Mouse (Mus musculus): ENCODE data around the gene Eps8l2.

Gene Eps8l2

DNA sequence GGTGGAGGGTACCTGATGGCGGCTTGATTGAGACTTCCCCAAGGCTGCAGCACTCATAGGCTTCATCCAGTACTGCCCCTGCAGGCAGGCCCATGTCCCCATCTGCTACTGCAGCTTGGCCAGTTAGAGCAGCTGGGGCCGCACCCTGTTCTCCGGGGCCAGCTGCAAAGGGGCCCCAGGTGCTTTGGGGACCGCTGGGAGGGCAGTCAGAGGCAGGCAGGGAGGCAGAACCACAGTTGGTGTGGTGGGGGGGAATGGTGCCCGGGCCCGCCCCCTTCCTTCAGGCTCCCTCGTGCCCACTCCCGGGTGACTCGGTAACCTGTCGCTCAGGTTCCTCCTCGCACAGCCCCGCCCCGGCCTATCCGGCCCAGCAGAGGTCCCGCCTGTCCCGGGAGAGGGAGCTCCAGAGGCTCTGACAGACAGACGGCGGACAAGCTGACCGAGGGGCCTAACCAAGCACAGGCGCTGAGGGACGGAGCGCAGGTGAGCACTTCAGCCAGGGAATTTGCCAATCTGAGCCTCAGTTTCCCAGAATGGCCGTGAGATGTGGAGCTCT is at the start of gene Eps8l2:
TSS of gene Eps8l2 (plus strand) at position 305 of the 556 bp plus-strand sequence.
- no peak for DNase-seq (ENCODE audit: low read depth, low spot score)

DNA sequence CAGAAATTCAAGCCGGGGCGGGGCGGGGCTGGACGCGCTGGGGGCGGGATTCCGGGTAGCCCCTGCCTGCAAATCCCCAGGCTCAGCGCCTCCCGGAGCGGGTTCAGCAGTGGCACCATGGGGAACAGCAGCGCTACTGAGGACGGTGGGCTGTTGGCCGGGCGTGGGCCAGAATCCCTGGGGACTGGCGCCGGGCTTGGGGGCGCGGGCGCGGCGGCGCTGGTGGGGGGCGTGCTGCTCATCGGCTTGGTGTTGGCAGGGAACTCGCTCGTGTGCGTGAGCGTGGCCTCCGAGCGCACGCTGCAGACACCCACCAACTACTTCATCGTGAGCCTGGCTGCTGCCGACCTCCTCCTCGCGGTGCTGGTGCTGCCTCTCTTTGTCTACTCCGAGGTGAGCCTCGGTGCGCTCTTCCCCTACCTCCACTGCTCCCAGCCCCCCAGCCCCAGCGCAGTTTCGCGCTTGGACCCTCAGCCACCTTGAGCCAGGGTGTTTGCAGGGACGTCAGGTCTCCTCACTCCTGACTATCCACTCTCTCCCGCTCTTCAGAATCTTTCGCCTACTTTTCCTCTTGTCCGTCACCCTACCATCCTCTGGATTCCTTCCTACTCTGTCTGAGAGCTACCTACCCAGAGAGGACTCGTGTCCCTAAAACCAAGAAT is 46.6 kb upstream of the Eps8l2 start, which contains the start of gene Drd4:
TSS of gene Drd4 (plus strand) at position 86 of the 662 bp plus-strand sequence.
- no peak for DNase-seq (ENCODE audit: low read depth, low spot score)

- DNase-seq (ENCODE audit: low read depth, low spot score): no peak
Measured at GRCm38 (mm10) chr7:141292583-141293388, 45.9 kb upstream of the Eps8l2 start.

DNA sequence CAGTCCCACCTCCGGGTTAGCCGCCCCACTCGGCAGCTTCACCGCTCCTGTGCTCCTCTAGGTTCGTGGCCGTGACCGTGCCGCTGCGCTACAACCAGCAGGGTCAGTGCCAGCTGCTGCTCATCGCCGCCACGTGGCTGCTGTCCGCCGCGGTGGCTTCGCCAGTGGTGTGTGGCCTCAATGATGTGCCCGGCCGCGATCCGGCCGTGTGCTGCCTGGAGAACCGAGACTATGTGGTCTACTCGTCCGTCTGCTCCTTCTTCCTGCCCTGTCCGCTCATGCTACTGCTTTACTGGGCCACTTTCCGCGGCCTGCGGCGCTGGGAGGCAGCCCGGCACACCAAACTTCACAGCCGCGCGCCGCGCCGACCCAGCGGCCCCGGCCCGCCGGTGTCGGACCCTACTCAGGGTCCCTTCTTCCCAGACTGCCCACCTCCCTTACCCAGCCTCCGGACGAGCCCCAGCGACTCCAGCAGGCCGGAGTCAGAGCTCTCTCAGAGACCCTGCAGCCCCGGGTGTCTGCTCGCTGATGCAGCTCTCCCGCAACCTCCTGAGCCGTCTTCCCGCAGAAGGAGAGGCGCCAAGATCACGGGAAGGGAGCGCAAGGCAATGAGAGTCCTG is 44.7 kb upstream of the Eps8l2 start:
- DNase-seq (ENCODE audit: low read depth, low spot score): no peak

- DNase-seq (ENCODE audit: low read depth, low spot score): no peak
Measured at GRCm38 (mm10) chr7:141294479-141294878, 44.2 kb upstream of the Eps8l2 start.

GRCm38 (mm10) chr7:141297926-141298650 is 40.6 kb upstream of the Eps8l2 start:
- no peak for DNase-seq (ENCODE audit: low read depth, low spot score)

- no peak for DNase-seq (ENCODE audit: low read depth, low spot score)
Measured at GRCm38 (mm10) chr7:141299175-141299574, 39.5 kb upstream of the Eps8l2 start.

- no peak for DNase-seq (ENCODE audit: low read depth, low spot score)
Measured at GRCm38 (mm10) chr7:141301386-141301785, 37.3 kb upstream of the Eps8l2 start.

DNA sequence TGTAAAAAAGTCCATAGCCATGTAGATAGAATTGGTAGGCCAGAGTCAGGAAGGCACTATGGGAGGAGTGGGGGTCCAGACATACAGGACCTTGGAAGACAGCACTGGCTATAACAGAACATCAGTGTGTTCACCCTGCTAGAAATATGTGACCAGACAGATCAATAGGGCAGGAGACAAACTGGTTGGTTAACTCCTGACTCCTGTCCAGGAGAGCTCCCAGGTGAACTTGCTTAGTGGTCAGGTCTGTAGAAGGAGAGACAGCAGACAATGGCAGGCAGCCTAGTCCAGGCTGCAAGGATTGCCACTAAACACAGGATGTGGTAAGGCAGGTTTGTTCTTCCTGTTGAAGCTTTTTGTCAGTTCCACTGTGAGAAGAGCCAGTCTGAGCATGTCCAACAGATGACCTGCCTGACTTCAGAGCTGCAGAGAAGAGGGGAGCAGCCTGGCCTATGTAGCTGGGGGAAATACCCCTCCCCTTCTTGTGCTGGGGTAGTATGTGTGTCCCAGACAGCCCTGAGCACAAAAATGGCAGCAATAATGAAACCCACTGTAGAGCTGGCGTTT is 35.9 kb upstream of the Eps8l2 start:
- DNase-seq (ENCODE audit: low read depth, low spot score): no peak

GRCm38 (mm10) chr7:141304537-141304936 is 34.1 kb upstream of the Eps8l2 start:
- DNase-seq (ENCODE audit: low read depth, low spot score): no peak

DNA sequence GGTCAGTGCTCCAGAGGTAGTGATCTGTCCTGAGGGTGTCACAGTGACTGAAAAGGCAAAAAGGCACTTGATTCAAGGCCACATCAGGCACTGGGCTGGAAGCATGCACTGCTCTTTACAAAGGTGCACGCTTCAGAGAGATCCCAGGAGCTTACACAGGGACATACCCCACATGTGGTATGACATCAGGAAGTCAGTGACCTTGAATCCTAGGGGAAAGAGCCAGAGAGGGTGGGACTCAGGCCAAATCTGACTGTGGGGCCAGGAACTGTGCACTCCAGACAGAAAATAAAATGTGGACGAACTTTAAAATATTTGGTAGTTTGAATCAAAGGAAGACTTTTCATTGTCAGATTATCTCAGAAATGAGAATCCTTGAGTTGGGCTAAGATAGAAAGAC is 24.3 kb upstream of the Eps8l2 start:
- DNase-seq (ENCODE audit: low read depth, low spot score): no peak

DNA sequence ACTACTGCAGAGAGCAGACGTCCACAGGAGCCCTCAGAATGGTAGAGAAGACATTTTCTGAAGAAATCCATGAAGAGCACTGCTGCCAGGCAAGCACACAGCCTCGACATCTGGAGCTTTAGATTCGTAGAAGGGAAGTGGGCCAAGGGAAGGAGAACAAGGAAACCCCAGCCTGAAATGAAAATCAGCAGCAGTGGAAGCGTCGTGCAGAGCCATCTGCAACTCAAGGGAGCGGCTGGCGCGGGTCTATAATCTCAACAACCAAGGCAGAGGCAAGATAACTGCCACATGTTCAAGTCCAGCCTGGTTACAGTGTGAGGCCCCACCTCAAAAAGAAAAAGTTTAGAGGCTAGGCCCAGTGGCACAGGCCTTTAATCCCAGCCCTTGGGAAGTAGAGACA is 23.6 kb upstream of the Eps8l2 start:
- DNase-seq (ENCODE audit: low read depth, low spot score): no peak

DNA sequence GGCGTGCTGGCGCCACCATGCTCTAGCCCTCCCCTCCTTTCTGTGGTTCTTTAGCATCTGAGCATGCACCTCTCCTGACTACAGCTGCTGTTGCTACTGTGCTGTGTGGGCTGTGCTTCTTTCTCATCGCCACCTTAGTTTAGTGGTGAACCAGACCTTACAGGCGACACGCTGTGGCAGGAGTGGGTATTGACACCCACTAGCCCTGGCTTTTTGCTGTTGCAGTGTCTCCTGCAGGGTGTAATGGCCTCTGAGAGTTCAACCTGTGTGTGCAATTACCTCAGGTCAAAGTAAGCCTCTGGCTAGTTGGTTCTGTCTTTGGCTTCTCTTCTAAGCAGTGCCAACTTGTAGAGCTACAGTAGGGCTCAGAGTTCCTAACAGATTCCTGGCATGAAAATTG is 22.7 kb upstream of the Eps8l2 start:
- no peak for DNase-seq (ENCODE audit: low read depth, low spot score)

DNA sequence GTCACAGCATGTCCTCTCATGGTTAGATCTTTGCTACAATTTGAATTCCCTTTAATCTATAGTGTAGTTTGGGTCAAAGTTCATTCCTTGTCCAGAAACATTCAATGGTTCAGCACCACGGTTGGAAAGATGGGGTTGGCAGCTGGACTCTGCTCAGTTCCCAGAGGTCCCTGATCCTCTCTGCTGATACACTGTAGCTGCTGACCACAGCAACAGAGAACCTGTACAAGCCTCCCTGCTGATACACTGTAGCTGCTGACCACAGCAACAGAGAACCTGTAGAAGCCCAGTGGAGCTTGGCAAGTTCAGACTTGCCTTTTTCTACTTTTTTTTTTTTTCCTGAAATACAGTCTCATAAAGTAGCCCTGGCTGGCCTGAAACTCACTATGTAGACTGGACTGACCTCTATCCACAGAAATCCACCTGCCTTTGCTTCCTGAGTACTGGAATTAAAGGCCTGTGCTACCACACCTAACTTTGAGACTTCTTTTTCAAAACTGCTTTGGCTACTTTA is 21.0 kb upstream of the Eps8l2 start:
- DNase-seq (ENCODE audit: low read depth, low spot score): no peak

GRCm38 (mm10) chr7:141319446-141319845 is 19.2 kb upstream of the Eps8l2 start:
- no peak for DNase-seq (ENCODE audit: low read depth, low spot score)

DNA sequence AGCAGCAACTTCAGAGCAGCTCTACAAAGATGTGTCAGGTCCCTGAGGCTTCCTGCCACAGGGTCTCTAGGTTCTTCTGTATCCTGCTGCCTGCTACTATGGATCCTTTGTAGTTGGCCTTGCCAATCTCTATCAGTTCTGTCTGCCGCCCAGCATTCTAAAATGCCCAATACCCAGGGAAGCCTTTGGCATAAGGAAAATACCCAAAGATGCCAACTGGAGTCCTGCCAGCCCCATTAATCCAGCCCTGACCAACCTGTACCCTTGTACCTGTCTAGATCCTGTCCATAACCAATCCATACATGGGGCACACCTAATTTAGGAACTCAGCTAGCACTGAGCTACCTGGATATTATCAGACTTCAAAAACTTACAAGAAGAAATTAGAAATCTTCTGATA is 14.0 kb upstream of the Eps8l2 start:
- no peak for DNase-seq (ENCODE audit: low read depth, low spot score)

DNA sequence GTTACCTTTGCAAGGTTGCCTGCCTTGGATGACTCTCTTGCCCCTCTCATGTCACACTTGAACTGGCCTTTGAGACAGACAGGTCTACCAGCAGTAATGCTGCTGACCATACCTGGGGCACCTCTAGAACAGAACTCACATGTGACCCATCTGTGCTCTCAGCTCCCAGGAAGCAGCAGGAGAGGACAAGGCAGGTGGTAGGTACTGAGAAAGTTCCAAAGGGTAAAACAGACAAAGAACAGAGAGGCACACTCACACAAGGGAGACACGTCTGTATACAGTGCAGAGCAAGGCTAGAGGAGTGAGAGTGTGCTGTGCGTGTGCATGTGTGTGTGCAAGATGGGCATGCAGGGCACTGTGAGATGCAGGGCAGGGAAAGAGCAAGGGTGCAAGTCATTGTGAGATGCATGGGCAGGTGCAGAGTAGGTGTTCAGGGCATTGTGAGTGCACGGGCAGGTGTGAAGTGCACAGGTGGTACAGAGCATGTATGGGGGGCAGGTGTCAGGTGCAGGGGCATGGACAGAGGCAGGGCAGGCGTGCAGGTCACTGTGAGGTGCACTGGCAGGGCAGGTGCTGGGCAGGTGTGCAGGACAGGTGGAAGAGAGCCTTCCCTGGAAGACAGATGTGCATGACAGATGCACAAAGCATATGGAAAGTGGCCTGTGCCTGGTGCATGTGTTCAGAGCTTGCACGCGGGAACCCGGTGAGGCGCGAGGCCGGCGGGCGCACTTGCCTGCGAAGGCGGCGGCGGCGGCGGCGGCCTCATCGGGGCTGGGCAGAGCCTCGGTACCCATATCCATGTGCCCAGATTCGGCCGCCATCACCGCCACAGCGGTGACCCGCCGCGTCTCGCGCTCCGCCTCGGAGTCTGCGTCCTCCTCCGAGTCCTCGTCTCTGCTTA is 11.9 kb upstream of the Eps8l2 start:
- DNase-seq (ENCODE audit: low read depth, low spot score): no peak

- DNase-seq (ENCODE audit: low read depth, low spot score): peak; percentile 96
Measured at GRCm38 (mm10) chr7:141327469-141328372, 11.0 kb upstream of the Eps8l2 start, which contains the start of the genes Deaf1 and Tmem80. TSS of gene Deaf1 (minus strand) at chr7:141327690. TSS of gene Tmem80 (plus strand) at chr7:141327739.

All from telencephalon, adult 2 months (tissue).